Mouse (Mus musculus) neutrophil, adult 5-6 weeks (primary cell): ENCODE measurements around the gene Snapc3. TPM values are rescaled to one million over a fixed set of nuclear protein-coding genes. Genes with fewer than 3 reads are reported as not detected.
A peak's percentile ranks its signal among the peaks of the same experiment; 100 is the strongest.
"Not testable (repeated sequence)": the region's sequence is repeated elsewhere in the genome, so short reads cannot be mapped to it uniquely, and the experiment has no call there.

Source experiments
- ATAC-seq: fragments of 151-379, 151-347 bp; 2 replicates; pipeline ENCODE4 v1.8.0; 2017; ENCODE audit warnings: mild to moderate bottlenecking, moderate TSS enrichment; ENCODE audit not compliant: insufficient number of reproducible peaks, poor library complexity, low FRiP score, severe bottlenecking; ENCODE audit errors: extremely low read depth
- total RNA-seq: library from RNA; stranded (forward); fragments of 200-1000 nt; gene quantifications from 2 replicates; pipeline ENCODE4 v1.2.3, GENCODE M21; 2017

Gene Snapc3
- total RNA-seq, 1 experiment from 2014 or later, result 61.0 TPM

GRCm38 (mm10) chr4:83485250-83485649 lies 67.7 kb downstream of the Snapc3 start:
- no peak for ATAC-seq

GRCm38 (mm10) chr4:83485735-83486116 lies 68.2 kb downstream of the Snapc3 start:
- ATAC-seq, result peak; percentile 73

- ATAC-seq, result peak; percentile 87
These were observed 68.8 kb downstream of the Snapc3 start, which contains the start of gene Psip1 for GRCm38 (mm10) chr4:83486117-83486901. TSS of gene Psip1 (minus strand) at chr4:83486459.

GRCm38 (mm10) chr4:83489121-83489520 lies 71.6 kb downstream of the Snapc3 start:
- ATAC-seq, result no peak

- no peak for ATAC-seq
These were observed 75.6 kb downstream of the Snapc3 start for GRCm38 (mm10) chr4:83493112-83493511.

- ATAC-seq, result not testable (repeated sequence)
These were observed 79.5 kb downstream of the Snapc3 start for GRCm38 (mm10) chr4:83497013-83497412.

GRCm38 (mm10) chr4:83500154-83501036 lies 82.9 kb downstream of the Snapc3 start:
- ATAC-seq, result no peak

- no peak for ATAC-seq
These were observed 83.5 kb downstream of the Snapc3 start for GRCm38 (mm10) chr4:83501037-83501430.

GRCm38 (mm10) chr4:83509600-83509999 lies 92.1 kb downstream of the Snapc3 start:
- no peak for ATAC-seq

- ATAC-seq, result no peak
These were observed 93.6 kb downstream of the Snapc3 start for GRCm38 (mm10) chr4:83511083-83511482.

- ATAC-seq, result no peak
These were observed 94.7 kb downstream of the Snapc3 start for GRCm38 (mm10) chr4:83512217-83512616.

GRCm38 (mm10) chr4:83512644-83513043 lies 95.1 kb downstream of the Snapc3 start:
- no peak for ATAC-seq

- ATAC-seq, result no peak
These were observed 96.7 kb downstream of the Snapc3 start for GRCm38 (mm10) chr4:83514183-83514582.

- no peak for ATAC-seq
These were observed 97.6 kb downstream of the Snapc3 start for GRCm38 (mm10) chr4:83514976-83515669.

- not testable (repeated sequence) for ATAC-seq
These were observed 98.6 kb downstream of the Snapc3 start for GRCm38 (mm10) chr4:83516144-83516543.

Other genes with a start within 250 kb of the Snapc3 start
- 33.1 and 40.5 TPM in 2 replicates for gene Ttc39b, start 93.5 kb upstream of the Snapc3 start, total RNA-seq
- gene Psip1, start 68.7 kb downstream of the Snapc3 start, total RNA-seq, result 149 and 154 TPM in 2 replicates
- gene Ccdc171, start 107.8 kb downstream of the Snapc3 start, total RNA-seq, result 22.3 TPM in 2 replicates